Mouse (Mus musculus) embryo, embryonic 10 days (tissue): Measurements from ENCODE around the gene Galntl5.
"Not testable (repeated sequence)": the region's sequence is repeated elsewhere in the genome, so short reads cannot be mapped to it uniquely, and the experiment has no call there.

Experiments used
- DNase-seq: peaks from one replicate; pipeline ENCODE4 v3.0.0-alpha.2; 2015; ENCODE audit warnings: low spot score

Galntl5 gene

DNA sequence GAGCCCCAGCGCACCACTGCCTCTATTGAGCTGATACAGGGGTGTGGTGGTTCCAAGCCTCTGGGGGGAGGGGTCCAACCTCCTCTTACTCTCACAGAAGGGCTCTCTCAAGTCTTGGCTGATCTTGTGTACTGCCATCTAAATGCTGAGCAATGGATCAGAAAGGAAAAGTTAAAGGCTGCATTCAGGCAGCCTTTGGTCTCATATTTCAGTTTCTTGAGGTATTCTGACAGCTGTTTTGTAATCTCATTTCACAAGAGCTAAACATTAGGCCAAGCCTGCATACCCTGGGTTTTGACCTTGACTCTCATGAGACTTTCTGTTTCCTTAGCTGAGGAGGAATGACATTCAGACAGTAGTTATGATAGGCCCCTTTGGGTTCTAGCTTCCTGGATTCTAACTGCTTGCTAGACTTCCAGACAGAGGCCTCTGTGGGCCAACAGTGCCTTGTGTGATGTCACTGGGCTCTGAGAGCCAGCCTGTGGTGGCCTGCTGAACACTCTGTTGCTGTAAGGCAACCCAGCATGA, at the start of gene Galntl5:
Gene Galntl5, plus strand, starts transcription at position 457 of the 528 bp plus-strand sequence.
- no peak for DNase-seq

DNA sequence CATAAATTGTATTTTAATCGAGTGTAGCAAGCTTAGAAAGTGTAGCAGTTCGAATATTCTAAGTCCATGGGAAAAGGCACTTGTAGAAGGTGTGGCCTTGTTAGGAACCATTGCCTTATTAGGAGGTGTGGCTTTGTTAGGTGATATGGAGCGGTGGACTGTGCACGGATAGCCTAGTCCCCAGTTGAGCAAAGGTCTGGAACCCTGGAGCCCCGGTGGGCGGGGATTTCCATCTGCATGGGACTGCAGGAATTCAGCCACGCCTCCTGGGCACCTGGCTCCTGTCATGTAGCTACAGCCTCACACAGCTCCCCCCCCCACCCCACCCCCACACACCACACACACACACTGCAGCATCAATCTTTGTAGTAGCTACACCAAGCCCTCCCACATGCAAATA, 34.6 kb upstream of the Galntl5 start:
- no peak for DNase-seq

DNA sequence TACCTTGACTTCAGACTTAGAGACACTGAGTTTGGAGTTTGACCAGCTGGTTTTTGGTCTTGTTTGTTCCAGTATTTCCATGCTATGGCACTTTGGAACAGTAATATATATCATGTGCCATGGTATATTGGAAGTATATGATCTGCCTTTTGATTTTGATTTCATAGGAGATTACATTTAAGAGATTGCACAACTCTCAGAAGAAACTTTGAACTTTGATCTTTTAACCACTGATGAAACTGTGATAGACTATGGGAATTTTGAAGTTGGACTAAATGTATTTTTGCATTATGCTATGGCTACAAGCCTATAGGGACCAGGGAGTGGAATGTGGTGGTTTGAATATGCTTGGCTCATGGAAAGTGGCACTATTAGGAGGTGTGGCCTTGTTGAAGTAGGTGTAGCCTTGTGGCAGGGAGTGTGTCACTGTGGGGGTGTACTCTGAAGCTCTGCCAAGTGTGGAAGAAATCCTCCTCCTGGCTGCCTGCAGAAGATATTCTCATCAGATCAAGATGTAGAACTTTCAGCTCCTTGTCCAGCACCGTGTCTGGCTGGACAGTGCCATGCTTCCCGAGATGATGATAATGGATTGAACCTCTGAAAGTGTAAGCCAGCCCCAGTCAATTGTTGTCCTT, 31.8 kb upstream of the Galntl5 start:
- DNase-seq, result no peak

DNA sequence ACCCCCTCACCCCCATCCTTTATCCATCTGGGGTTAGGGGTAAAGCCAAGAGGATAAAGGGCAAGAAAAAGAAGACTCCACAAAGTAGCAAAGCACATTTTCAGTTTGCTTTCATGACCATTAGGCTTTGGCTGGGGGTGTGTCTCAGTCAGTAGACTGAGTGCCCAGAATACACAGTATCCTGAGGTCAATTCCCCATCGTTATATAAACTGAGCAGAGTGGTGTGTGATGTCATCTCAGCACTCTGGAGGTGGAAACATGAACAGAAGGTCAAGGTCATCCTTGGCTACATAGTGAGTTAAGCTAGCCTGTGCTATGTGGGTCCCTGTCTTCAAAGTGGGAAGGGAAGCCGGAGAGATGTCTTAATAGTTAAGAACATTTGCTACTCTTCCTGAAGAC, 27.8 kb upstream of the Galntl5 start:
- DNase-seq, result no peak

DNA sequence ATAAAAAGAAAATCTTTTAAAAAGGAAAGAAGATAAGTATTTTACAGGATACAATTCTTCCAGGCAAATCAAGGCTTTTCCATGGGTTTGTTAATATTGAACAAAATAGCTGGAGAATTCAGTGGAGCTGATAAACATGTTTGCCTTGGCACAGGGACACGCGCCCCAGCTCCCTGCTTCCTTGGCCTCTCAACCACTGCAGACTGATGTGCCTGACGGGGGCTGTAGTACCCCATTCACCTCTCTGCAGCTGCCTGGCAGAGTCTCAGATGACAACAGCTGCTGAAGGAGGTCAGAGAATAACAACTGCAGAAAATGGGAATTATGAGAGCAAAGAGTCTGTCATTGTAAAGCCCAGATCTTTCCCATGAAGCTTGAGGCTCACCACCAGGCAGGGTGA, 27.3 kb upstream of the Galntl5 start:
- no peak for DNase-seq

DNA sequence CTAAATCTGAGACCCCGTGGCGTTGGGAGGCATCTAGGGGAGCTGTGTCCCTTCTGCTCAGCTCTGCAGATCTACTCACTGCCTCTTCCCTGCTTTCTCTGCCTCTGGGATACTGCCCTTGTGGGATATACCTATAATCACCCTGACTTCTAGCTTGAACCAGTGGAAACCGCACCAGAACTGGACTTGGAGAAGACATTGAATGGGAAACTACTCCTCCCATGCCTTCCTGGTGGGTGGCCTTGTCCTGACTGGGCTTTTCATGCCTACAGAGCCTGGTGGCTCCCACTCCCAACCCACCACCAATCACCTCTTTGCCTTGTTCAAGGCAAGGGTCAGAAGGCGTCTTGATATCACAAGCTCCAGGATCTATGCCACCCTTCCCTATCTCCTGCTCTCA, 26.4 kb upstream of the Galntl5 start:
- no peak for DNase-seq

DNA sequence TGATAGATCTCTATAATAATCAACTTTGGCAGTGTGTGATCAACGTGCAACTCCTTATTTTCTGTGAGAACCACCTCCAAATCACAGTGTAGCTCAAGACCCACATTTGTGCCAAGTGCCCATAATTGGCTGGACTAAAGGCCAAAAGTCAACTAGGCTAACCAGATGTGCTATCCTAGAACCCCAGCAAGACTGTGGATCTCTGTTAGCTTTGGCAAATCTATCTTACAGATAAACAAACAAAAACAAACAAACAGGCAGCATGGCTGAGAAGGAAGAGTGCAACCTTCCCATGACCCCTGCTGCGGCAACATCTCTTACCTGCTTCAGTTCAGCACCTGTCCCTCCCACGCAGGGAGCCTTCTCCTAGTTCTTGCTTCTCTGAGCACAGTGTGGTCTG, 25.9 kb upstream of the Galntl5 start:
- no peak for DNase-seq

DNA sequence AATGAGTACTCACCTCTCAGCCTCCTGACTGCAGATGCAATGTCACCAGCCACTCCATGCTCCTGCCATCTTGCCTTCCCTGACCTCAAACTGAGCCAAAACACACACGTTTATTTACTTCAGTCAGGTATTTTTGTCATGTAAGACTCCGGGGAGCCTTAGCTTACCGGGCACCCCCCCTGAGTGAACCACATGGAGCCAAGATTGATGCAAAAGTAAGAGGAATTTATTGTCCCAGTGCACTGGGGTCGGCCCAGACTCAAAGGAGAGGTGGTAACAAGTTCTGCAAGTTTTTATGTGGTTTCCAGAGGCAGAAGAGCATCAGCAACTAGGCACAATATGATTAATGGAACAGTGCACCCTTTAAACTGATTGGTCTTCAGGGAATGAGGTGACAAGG, 24.1 kb upstream of the Galntl5 start:
- DNase-seq, result no peak

DNA sequence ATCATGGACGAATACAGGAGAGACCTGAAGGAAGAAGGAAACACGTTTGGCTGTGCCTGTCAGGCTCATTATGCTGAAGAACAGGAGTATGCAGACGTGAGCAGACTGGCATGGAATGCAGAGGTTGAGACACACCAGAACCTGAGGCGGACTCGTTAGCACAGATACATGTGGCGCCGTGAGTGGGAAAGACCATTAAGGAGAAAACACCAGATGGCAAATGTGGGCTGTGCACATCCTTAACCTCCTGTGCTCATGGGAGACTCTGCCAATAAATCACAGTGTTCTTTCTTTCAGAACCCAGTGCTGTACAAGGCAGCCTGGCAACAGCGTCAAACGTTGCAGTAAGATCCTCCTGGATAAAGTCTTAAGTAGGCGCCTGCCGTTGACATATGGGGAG, 20.7 kb upstream of the Galntl5 start:
- peak; percentile 35 for DNase-seq

DNA sequence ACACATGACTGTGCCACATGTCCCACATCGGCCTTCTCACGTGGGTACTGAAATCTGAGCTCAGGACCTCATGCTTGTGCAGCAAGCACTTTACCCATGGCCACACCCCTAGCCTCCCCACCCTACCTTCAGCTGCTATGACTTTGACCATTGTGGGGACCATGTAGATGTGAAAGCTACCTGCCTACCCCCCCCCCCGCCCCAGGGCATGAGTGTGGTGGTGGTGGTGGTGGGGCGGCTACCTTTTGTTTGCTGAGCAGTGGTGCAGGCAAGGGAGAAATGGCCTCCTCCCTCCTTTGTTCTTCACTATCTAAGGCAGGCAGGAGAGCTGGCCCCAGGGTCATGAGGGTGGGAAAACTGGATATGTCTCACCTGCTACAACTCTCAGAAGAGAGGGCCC, 18.3 kb upstream of the Galntl5 start:
- no peak for DNase-seq

DNA sequence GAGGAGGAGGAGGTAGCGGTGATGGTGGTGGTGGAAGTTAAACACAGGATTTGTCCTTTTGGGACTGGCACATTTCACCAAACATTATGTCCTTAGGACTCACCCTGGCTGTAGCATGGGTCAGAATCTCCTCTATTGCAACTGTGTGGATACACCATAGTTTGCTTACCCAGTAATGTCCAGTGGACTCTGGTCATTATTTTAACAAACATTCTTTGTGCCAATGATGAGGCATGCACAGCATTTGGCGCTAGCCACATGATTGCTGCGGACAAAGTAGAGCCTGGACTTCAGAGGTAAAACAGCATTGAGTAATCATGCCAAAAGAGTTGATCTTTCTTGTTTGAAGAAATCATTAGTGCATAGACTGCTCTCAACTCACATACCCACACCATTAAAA, 17.3 kb upstream of the Galntl5 start:
- DNase-seq, result no peak

DNA sequence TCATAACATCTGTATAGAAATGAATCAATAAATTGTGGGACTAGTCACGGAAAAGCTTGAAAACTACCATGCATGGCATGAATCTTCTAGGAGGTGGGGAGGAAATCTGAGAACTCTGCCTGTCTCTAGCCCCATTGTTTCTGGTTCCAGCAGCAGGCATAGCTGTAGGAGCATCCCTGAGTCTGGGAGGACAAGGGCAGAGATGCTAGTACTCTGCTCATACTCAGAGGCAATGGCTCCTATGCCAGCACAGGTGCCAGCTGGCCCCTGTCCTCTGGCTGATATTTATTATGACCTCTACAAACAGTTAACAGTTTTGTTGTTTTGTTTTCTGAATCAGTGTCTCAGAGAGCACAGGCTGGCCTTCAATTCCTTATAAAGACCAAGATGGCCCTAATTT, 16.9 kb upstream of the Galntl5 start:
- no peak for DNase-seq

DNA sequence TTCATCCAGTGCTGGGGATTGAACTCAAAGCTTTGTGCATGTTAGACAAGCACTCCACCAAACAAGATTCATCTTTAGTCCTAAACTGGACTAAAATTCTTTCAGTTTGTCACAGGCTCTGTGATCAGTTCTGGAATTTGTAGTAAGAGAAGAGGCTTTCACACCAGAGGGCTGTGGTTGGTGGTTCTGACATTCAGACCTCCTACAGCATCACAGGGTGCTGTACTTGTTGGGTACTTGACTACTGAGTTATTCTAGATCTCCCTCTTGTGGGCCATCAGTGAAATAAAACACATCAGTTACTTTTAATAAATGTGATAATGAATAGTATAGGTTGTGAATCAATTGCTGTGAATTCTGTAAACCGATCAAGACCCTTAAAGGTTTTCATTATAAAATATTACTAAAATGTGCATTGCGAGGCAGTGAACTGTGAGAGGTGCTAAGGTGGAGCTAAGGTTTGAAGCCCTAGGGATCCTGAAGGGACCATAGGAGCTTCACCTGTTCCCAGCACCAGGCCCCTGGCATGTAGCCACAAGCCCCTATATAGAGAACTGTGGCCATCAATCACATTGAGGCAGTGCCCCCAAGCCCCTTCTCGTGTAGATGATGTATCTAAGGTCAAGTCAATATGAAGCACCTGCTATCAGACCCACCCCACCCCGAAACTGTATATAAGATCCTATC, 16.0 kb upstream of the Galntl5 start:
- DNase-seq, result no peak

DNA sequence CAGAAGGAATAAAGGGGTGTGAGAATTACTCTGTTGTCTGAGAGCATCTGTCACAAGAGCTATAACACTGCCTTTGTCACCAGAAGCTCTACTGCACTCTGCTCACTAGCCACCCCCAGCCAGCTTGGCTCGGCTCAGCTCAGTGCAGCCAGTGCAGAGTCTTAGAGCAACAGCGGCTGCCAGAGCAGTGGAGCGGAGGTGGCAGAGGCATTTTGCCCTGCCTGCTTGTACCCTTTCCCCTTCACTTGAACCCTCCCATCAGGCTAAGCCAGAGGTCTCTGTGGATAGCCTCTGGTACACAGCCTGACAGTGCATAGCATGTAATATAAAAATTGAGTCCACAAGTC, 15.5 kb upstream of the Galntl5 start:
- DNase-seq, result no peak

DNA sequence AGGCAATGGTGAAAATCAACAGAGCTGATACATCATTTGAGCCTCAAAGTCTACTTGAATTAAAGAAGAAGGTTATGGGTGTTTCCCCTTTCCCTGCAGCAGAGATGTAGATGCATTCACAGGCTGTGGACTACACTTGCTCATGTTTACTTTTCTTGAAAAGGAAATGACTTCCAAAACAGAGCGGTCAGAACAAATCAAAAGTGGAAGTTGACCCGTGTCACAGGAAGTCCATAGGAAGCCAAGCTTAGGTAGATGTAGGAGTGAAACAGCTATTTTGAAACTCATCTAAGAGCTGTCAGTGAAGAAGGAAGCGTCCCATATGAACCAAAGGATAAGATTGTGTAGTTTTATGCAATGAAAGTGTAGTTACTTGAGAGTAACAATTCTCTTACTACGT, 14.6 kb upstream of the Galntl5 start:
- DNase-seq, result no peak

DNA sequence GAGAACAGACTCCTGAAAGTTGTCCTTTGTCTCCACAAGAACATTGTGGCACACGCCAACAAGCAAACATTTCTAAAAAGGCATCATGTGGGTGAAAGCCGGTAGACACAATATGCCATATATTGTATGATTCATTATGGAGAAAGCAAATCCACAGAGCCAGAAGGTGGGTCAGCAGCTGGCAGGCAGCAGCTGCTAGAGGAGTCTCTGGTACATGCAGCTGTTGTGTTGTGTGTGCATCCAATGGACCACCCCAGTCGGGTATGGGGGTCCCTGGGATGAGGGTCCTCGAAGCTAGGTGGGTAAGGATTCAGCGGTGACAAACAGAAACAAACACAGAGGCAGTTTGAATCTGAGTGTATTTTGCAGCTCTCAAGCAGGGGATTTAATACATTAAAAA, 3.3 kb upstream of the Galntl5 start:
- not testable (repeated sequence) for DNase-seq

DNA sequence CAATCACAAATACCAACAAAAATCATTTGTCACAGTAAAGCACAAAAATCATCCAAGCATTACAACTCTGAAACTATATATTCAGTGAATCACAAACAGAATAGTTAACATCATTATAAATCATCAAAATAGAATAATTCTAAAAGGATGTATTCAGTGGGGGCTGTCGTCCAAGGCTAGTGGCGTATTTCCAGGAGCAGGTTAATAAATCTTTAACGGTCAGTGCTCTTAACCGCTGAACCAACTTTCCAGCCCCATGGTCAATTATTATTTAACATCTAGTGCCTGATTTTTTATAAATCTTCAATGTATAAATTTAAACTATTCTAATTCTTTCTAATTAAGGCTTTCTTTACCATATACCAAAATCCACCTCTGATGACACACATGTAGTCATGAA, 2.7 kb upstream of the Galntl5 start:
- DNase-seq, result not testable (repeated sequence)

DNA sequence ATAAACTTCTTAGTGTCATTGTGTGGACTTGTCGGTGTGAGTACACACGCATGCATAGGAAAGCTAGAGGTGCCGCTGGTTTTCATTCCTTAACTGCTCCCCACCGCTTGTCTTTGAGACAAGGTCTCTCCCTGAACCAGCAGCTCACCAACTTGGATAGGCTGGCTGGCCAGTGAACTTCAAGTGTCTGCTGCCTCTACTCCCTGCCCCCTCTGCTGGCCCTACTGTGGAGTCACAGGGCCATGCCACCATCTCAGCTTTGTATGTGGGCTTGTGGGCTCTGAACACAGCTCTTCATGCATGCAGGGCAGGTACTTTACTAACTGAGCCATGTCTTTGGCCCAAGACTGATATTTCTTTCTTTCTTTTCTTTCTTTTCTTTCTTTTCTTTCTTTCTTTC, 2.0 kb upstream of the Galntl5 start:
- peak; percentile 16 for DNase-seq

DNA sequence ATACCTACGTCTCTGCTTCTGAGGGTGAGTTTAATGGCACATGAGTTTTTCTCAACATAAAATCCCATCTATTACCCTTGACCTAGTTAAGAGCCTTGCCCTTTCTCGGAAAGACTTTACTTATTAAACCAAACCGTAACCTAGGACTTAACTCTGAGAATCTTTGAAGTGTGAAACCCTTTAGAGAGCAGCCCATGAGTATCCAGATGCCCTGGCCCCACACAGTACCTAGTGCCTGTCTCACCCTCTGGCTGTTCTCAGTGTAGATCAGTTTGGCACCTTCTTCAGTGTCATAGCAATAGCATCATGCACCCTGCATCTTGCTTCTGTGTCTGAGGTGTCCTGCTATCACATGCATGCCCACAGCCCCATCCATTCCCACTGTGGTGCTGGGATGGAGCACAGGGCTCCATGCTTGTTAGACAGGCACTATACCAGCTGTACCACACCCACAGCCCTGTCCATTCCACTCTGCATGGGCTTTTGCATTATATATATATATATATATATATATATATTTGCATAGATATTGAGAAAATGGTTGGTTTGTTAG, 1.2 kb upstream of the Galntl5 start:
- no peak for DNase-seq

DNA sequence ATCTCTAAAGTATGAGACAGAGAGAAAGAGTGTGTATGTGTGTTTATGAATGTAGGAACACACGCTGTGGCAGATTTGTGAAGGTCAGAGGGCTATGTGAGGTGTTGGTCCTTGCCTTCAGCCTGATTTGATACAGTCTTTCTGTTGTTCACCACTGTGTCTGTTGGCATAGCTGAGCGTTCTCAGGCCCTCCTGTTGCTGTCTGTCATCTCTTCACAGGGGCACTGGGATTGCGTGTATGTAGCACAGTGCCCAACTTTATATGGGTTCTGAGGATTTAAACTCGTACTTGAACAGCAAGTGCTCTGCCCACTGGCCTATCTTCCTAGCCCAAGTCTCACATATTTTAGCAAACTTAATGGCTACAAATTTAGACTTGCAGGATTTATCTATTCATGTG, 2.3 kb downstream of the Galntl5 start:
- DNase-seq, result no peak

DNA sequence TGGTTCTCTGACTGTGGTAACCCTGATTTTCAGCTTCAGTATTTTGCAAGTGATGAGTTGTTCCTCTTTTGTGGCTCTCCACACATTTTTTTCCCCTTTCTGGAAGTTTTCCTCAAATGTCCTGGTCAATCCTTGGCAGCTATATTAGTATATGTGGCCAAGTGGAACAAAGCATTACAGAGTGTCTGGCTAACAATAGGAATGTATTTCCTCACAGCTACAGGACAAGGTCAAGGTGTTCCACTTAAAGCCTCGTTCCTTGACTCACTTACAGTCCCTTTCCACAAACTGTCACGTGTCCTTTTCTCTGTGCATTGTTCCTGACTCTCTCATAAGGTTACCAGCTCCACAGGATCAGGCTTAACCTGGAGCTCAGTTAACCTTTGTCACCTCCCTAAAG, 3.3 kb downstream of the Galntl5 start:
- no peak for DNase-seq

DNA sequence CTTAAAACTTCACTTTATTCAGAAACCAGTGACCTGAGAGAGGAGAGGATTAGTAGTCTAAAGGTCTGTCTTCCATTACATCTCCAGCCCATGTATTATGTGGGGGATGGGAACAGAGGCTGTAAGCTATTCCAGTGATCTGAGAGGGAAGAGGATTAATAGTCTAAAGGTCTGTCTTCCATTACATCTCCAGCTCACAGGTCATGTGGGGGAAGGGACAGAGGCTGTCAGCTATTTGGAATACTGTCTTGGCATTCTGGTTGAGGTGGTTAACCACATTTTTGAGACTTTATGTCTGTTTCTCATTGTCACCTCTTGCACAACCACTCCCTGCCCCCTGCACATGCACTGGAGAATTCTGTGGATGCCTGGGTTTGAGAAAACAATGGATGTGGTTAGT, 6.5 kb downstream of the Galntl5 start:
- no peak for DNase-seq

DNA sequence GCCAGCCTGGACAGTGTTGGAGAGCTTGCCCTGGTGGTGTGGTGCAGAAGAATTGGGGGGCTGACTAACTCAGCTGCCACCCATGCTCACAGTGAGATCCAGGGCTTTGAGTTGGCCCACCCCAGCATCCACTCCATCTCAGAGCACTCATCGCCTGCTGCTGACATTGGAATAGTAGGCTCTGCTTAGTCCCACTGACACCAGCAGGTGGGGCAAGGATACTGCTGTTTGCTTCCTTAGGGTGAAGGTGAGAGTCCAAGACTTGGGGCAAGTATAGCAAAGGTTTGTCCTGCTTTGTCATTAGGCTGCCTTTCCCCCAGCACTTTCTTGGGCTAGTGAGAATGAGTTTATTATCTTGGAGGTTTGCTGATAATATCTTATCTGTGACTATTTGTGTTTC, 7.5 kb downstream of the Galntl5 start:
- peak; percentile 55 for DNase-seq

DNA sequence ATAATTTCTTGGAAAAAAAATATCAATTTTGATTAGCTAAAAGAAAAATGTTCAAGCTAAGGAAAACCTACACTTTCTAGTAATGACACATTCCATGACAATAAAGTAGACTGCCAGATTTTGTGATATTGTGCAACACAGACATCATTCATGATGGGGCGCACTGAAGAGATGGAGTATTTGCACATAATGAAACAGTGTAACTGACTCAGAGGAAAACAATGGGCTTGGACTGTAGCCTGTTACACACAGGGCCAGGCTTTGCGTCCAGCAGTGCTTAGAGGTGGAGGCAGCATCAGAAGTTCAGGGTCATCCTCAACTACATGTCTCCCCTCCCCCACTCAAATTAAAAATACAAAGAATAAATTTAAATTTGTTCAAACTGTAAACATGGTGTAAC, 9.3 kb downstream of the Galntl5 start:
- no peak for DNase-seq
